Mouse (Mus musculus): ENCODE results near the gene Upk1a. TPM values are rescaled to one million over a fixed set of nuclear protein-coding genes. Genes with fewer than 3 reads are reported as not detected.
A peak's percentile ranks its signal among the peaks of the same experiment; 100 is the strongest.

The Upk1a gene
- 2,098 and 2,832 TPM in 2 replicates for polyA plus RNA-seq (2012; rRNA removed)

- no peak for DNase-seq (ENCODE audit: low spot score)
Measured at GRCm38 (mm10) chr7:30612654-30613402, at the start of gene Upk1a. Upk1a (minus strand) TSS chr7:30612847.

DNA sequence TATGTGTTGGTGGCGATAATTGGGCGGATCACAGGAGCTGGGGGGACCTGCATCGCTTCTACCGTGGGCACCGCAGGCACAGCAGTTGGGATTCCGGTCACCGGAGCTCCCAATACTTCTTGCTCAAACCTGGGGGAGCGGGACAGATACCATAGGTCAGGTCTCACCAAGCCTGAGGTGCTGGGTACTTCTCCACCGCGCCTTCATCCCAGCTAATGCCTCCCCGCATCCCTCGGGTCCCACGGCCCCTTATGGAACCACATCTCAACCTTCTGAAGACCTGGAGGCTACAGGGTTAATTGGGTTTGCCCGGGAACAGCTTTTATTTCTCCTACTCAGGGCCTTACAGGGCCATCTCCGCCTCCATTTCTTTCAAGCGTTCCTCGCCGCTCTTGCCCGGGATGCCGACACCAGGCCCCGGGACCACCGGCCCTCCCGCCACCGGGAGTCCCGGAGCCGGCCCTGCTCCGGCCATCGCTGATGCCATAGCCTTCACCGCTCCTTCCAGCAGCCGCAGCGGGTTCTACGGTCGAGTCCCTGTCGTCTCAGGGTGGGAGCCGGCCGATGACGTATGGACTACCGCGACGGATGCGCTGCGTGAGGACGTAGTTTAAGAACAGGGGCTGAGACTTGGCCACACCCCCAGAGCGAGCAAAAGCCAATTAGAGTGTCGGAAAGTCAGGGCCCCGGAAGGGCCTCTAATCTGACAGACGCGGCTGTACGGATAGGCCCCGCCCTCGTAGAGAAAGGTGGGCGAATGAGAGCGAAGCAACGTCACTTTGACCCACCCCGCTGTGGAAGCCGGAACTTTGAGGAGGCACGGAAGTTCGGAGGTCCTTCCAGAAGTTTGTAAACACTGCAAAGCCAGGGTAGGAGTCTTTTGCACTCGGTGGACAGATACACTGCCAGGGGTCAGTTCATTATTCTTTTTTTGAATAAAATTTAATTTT, 37.2 kb upstream of the Upk1a start, which contains the start of gene Rbm42:
Gene Rbm42 (minus strand): TSS at position 727 of the 950 bp plus-strand sequence.
- DNase-seq (ENCODE audit: low spot score) = peak; percentile 92

- no peak for DNase-seq (ENCODE audit: low spot score)
Measured at GRCm38 (mm10) chr7:30639083-30639482, 26.4 kb upstream of the Upk1a start.

DNA sequence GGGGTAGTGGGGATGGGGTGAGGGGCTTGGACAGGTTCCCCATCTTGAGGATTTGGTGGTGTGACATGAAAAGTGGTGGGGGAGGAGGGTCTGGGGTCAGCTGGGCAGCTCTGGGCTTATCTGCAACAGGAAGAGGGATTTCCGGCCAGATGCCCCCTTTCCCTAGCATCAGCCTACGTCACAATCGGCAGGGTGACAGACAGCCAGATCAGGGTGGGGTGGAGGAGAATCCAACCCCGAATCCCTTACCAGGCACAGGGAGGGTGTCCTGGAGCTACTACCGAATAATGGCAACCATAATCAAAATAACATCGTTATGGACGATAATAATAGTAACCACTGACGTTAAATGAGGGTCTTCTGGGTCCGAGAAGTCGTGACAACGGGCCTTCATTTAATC, 23.7 kb upstream of the Upk1a start:
- no peak for DNase-seq (ENCODE audit: low spot score)

DNA sequence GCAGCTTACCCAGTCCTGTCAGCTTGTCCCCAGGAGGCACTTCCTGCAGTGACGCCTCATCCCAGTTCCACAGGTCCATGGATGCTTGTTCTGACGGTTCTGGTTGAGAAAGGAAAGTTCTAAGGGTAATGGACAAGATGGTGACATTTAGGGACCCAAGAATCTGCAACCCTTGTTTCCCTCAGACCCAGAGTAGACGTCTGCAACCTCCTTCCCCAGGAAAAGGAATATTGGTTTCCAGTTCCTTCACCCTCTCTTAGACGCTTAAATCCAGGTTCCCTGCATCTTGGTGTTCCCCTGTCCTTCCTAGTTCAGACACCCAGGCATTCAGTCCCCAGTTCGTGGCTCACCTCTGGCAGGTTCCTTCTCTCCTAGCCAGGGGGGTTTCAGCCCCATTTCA, 23.1 kb upstream of the Upk1a start, which contains the start of gene Etv2:
Gene Etv2 (minus strand): TSS at position 101 of the 400 bp plus-strand sequence.
- DNase-seq (ENCODE audit: low spot score) = no peak

- DNase-seq (ENCODE audit: low spot score) = no peak
Measured at GRCm38 (mm10) chr7:30634621-30635020, 22.0 kb upstream of the Upk1a start.

- DNase-seq (ENCODE audit: low spot score) = no peak
Measured at GRCm38 (mm10) chr7:30633762-30634412, 21.2 kb upstream of the Upk1a start.

GRCm38 (mm10) chr7:30629013-30629412, 16.4 kb upstream of the Upk1a start:
- DNase-seq (ENCODE audit: low spot score) = no peak

GRCm38 (mm10) chr7:30626647-30627046, 14.0 kb upstream of the Upk1a start:
- no peak for DNase-seq (ENCODE audit: low spot score)

DNA sequence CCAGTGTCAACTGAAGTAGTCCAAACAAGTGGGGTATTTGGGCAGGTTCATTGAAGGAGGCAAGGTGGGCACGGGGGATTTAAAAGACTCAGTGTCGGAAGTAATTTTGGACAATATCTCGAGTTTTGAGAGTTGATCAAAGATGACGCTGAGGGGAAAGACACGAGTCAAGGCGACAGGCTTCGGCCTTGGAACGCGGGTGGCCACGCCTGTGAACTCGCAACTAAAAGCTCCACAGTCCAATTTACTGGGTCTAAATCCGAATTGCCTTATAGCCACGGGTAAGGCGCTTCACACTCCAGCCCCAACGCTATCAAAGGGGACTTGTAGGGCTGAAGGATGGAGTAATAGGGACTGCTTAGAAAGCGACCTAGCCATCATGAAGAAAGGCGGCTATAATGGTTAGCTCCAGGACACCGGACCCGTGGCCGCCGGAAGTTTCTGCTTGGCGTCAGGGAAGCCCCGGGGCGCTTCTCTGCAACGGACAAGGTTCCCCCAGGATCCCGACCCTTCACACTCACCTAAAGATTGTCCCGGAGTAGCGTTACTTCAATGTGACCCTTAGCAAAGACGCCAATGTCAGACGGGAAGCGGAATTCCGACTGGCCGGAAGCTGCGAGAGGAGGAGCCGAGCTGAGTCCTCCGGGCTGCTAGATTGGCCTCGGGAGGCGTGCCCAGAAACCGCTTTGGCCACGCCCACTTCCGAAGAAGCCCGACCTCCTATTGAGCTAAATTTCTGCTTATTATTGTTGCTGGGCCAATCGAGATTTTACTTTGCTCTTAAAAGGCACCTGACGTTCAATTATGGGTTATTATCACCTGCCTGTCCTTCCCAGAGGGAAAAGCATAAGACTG, 13.1 kb upstream of the Upk1a start, which contains the start of gene Cox6b1:
Gene Cox6b1 (minus strand): TSS at position 622 of the 855 bp plus-strand sequence.
- peak; percentile 65 for DNase-seq (ENCODE audit: low spot score)

- no peak for DNase-seq (ENCODE audit: low spot score)
Measured at GRCm38 (mm10) chr7:30619202-30619601, 6.6 kb upstream of the Upk1a start.

DNA sequence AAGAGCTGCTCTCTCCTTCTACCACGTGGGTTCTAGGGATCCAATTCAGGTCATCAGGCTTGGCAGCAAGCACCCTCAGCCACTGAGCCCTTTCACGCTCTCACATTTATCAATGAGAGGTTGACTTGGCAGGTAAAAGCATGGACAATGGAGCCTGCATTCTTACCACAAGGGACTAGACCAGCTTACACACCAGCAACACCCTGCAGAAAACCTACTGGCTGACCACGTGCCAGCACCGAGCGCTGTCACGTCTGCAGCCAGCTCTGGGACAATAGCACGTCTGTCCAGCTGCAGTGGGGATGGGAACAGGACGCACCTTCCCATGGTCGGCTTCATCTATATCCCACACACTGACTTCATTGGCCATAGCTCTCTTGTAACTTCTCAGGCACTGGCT, 6.0 kb upstream of the Upk1a start:
- DNase-seq (ENCODE audit: low spot score) = no peak

GRCm38 (mm10) chr7:30615049-30615760, 2.6 kb upstream of the Upk1a start:
- no peak for DNase-seq (ENCODE audit: low spot score)

DNA sequence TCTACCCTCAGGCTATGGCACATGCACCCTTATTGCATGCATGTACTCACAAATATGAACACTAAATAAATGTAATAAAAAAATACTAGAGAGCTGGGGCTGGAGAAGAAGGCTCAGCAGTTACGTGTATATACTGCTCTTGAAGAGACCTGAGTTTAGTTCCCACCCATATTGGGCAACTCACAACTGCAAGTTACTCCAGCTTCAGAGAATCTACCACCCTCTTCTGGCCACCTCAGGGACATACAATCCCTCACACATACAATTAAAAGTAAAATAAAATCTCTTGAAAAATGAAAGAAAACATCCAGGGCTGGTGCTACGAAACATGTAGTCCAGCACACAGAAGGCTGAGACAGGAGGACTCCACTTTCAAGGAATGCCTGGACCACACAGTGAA, 1.8 kb upstream of the Upk1a start:
- DNase-seq (ENCODE audit: low spot score) = no peak

DNA sequence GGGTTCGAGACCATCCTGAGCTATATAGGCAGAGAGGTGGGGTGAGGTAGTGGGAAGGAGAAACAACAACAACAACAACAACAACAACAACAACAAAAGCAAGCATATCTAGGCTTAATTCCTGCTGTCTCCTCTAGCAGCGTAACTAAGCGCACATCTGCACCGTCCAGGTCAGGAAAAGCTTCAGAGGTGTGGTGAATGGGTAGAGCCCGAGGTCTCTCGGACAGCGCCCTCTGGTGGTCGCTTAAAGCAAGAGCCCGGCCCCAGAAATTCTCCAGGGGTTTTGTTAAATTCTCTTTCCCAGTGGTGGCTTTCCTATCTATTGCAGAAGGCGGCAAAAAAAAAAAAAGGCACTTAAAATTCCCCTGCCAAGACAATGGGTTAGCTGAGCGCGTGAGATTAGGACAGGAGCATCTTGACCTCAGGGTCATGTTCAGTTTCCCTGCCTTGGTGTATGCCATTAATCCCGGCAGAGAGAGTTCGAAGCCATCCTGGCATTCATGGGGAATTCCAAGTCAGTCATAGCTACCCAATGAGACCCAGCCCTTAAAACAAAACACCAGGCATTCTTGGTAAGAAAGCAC, 974 bp upstream of the Upk1a start:
- no peak for DNase-seq (ENCODE audit: low spot score)

DNA sequence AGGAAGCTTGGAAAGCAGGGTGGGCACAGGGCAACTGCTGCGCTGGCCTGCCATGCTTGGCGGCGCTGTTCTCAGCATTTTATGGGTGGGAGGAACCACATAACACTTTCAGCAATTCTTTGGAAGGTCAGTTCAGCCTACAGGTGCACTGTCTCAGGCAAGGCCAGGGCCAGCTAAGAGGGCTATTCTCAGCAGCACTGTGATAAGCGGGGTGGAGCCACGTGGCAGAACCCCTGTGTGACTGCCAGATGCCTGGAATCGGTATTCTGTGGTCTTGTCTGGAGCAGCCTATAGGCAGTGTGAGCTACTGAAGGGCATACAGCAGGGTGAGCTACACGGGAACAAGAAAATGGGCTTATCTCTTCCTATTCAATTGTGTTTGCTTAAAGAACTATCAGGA, 2.6 kb downstream of the Upk1a start:
- no peak for DNase-seq (ENCODE audit: low spot score)

- no peak for DNase-seq (ENCODE audit: low spot score)
Measured at GRCm38 (mm10) chr7:30608476-30608875, 4.2 kb downstream of the Upk1a start.

DNA sequence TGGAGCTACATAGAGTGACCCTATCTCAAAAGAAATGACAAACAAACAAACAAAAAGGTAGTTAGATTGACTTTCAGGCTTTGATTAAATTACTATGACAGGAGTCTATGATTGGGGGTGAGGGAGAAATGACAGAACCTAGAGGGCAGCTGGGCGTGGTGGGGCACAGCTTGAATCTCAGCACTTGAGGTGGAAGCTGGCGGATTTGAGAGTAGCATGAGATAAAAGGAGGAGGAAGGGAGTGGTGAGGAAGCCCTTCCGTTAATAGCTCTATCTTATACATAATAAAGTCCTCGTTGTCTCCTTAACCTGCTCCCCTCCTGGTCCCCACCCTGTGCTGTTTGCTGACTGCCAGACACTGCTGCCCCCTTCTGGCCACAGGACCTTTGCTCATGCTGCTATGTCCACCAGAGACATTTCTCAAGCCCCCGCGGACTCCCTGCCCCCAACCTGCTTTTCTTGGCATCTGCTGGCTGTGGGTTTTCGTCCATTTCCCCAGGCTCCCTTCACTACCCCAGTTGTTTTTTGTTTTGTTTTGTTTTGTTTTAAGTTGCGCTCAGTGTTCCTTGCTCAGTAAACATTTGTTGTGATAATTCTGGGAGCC, 4.8 kb downstream of the Upk1a start:
- no peak for DNase-seq (ENCODE audit: low spot score)

DNA sequence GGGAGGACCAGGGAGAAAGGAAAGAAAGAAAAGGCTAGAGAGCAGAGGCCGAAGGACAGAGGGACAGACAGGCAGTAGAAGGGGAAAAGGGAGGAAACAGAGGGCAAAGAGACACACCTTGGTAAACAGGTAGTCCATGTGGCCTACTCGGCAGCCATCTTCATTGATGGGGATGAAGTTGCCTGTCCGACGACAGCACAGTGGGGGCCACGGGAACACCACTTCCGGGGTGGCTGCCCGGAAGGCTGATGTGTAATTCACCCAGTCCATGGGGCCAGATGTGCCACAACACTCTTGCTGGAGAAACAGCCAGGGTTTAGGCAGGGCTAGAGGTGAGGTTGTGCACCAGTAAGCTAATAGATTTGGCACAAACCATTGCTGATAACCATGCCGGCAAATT, 7.7 kb downstream of the Upk1a start:
- no peak for DNase-seq (ENCODE audit: low spot score)

- DNase-seq (ENCODE audit: low spot score) = no peak
Measured at GRCm38 (mm10) chr7:30604424-30604823, 8.2 kb downstream of the Upk1a start.

Data from urinary bladder, adult 2 months (tissue).